In the genomic region with DNA sequence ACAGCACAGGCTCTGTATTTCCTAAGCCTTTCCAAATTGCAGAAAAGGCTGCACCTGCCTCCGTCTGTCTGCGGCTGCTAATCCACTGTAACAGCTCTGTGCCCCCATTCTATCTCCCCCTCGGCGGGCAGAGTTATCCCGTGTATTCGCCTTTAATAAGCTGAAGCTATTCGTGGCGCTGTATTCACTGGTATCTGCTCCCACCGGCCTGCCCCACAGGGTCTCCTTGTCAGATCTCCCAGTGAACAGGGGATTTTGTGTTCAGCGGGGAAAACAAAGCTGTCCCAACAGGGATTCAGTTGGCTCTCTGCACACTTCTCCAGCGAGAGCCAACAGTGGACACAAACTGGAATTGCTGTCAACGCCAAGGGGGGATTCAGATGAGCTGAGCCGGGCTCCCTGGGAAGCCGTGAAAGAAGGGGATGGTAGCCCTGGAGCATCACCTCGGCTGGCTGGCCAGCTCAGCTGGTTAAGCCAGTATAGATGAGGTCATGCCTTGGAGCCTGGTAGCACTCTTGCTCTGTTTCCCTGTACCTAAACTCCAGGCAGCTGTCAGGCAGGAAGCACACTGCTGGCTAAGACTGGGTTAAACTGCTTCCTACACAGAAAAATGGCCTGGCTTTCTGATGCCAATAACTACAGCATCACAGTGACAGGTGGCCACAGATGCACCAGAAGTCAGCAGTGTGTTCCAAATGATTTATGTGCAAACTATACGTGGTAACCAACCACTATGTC, we compare ENCODE assay signal across 15 mouse cellular contexts.
DNase-seq lines count a peak whose midpoint lies in the region; ATAC-seq and TF ChIP-seq lines count a peak whose summit lies in the region.
"Had no signal": no experiment of that assay in that cellular context is flagged by ENCODE, and none has a peak within 500 bp of the region (broad histone marks: within the 10 kb centered on the region; RNA-seq: fewer than 3 reads in every experiment).

No protein-coding gene starts in this region.

- intact Hi-C loops in gastrocnemius, postnatal 14 days (cut with DNase I; ENCODE audit: low total_unique reads), result no loop called here
- intact Hi-C loops in heart, adult 2 months (cut with DNase I), result no loop called here

- no peaks in the 10 kb centered on the region for H3K9me3 ChIP-seq in forebrain, embryonic 16.5 days (ENCODE audit: control insufficient read depth, low read length)
- H3K9me3 ChIP-seq in midbrain, embryonic 12.5 days, result no peaks in the 10 kb centered on the region
- H3K9me3 ChIP-seq: G1E had no signal

- no peaks in the 10 kb centered on the region for H3K36me3 ChIP-seq in forebrain, embryonic 16.5 days (ENCODE audit: control insufficient read depth, insufficient read depth)
- H3K36me3 ChIP-seq in midbrain, embryonic 12.5 days, result no peaks in the 10 kb centered on the region
- H3K36me3 ChIP-seq in heart, adult 2 months (ENCODE audit: control insufficient read depth, insufficient read depth, low read length), result no peaks in the 10 kb centered on the region
- H3K36me3 ChIP-seq: G1E had no signal

- ATAC-seq in forebrain, embryonic 16.5 days, result peak; percentile 65
- ATAC-seq in midbrain, embryonic 12.5 days (ENCODE audit: low FRiP score, low read depth), result peak; percentile 58

- TF ChIP-seq CTCF in heart, adult 2 months (IDR thresholded peaks at IDR 0.05), result no peak

- DNase-seq in gastrocnemius, postnatal 14 days, result peak; percentile 22
- no peak for DNase-seq in gastrocnemius, postnatal 10 days
- DNase-seq in brain, adult 2 months (ENCODE audit: low read depth, low spot score), result peak; percentile 12
- DNase-seq in spleen, postnatal 36 days (ENCODE audit: low spot score in 2 of 2), result no peak
- no peak for DNase-seq in heart, adult 2 months
- no peak for DNase-seq in adrenal gland, adult 18-20 months (ENCODE audit: low spot score in 2 of 2)
- DNase-seq: gastrocnemius, postnatal 25 days; kidney, adult 8-10 months; thymus, postnatal 25 days had no signal

- 19% methylated on average over 16 of the region's 16 CpGs for WGBS in forebrain, embryonic 16.5 days
- 33% methylated on average over 16 of the region's 16 CpGs for WGBS in midbrain, embryonic 12.5 days
- WGBS in heart, adult 2 months, result 71% methylated on average over 16 of the region's 16 CpGs

- no peak overlapping the region for H3K4me3 ChIP-seq in forebrain, embryonic 16.5 days (replicated peaks; ENCODE audit: low read length)
- H3K4me3 ChIP-seq in midbrain, embryonic 12.5 days, result no peak overlapping the region
- H3K4me3 ChIP-seq in heart, adult 2 months, result no peak overlapping the region
- H3K4me3 ChIP-seq: layer of hippocampus, adult 2 months; myocyte had no signal

- H3K27ac ChIP-seq in forebrain, embryonic 16.5 days (ENCODE audit: low read length), result no peak overlapping the region
- H3K27ac ChIP-seq in midbrain, embryonic 12.5 days (replicated peaks), result peak overlapping the region; percentile 72
- H3K27ac ChIP-seq in heart, adult 2 months, result no peak overlapping the region
- H3K27ac ChIP-seq: layer of hippocampus, adult 2 months had no signal

- TF ChIP-seq EP300 in heart, adult 2 months (IDR thresholded peaks at IDR 0.05; ENCODE audit: insufficient read depth, low read depth, low read length), result no peak

- no peak overlapping the region for H3K9ac ChIP-seq in forebrain, embryonic 16.5 days (replicated peaks; ENCODE audit: low read depth, low read length)
- 0 out of 2 replicates have a peak overlapping the region, but pooled peaks have one; percentile 4 for H3K9ac ChIP-seq in midbrain, embryonic 12.5 days (replicated peaks)
- H3K9ac ChIP-seq in heart, adult 2 months (ENCODE audit: low read depth, low read length), result no peak overlapping the region

- peaks cover 8% of the 10 kb centered on the region for H3K4me1 ChIP-seq in forebrain, embryonic 16.5 days (replicated peaks; ENCODE audit: control insufficient read depth, insufficient read depth, low read length)
- peaks cover 28% of the 10 kb centered on the region for H3K4me1 ChIP-seq in midbrain, embryonic 12.5 days
- H3K4me1 ChIP-seq in heart, adult 2 months (ENCODE audit: control insufficient read depth, insufficient read depth, low read length), result no peaks in the 10 kb centered on the region

- no peak overlapping the region for H3K4me2 ChIP-seq in forebrain, embryonic 16.5 days (ENCODE audit: low read length)
- H3K4me2 ChIP-seq in midbrain, embryonic 12.5 days (replicated peaks), result peak overlapping the region; percentile 25; the same call in 1 of the 2 replicates
- H3K4me2 ChIP-seq: liver, embryonic 11.5 days had no signal

- TF ChIP-seq POLR2A in heart, adult 2 months (IDR thresholded peaks at IDR 0.05; ENCODE audit: insufficient read depth, low read depth, low read length), result no peak

- no peaks in the 10 kb centered on the region for H3K79me2 ChIP-seq in heart, adult 2 months (replicated peaks; ENCODE audit: control insufficient read depth, insufficient read depth, low read length)

- no peaks in the 10 kb centered on the region for H3K27me3 ChIP-seq in forebrain, embryonic 16.5 days (replicated peaks; ENCODE audit: control insufficient read depth, insufficient read depth, low read length)
- H3K27me3 ChIP-seq in midbrain, embryonic 12.5 days, result peaks cover 72% of the 10 kb centered on the region
- H3K27me3 ChIP-seq in heart, adult 2 months (ENCODE audit: control insufficient read depth, insufficient read depth, low read length), result no peaks in the 10 kb centered on the region

Comparison
In these comparisons a context has a peak if more than half of its experiments do, and no peak if none do; other contexts are left out.
1. DNase-seq: peak in gastrocnemius, postnatal 14 days (single experiment) and brain, adult 2 months (single experiment); none in gastrocnemius, postnatal 10 days (single experiment), spleen, postnatal 36 days (0 of 2), heart, adult 2 months (0 of 2) and adrenal gland, adult 18-20 months (0 of 2).